Mouse (Mus musculus): ENCODE measurements around the gene Syndig1l. TPM values are rescaled to one million over a fixed set of nuclear protein-coding genes. Genes with fewer than 3 reads are reported as not detected.

The Syndig1l gene
- 1.5 TPM in 1 of 2 replicates, not detected in the other for polyA plus RNA-seq (2016; fragmentation: Nextera tagmentation; extraction: Ambion mirVana)

DNA sequence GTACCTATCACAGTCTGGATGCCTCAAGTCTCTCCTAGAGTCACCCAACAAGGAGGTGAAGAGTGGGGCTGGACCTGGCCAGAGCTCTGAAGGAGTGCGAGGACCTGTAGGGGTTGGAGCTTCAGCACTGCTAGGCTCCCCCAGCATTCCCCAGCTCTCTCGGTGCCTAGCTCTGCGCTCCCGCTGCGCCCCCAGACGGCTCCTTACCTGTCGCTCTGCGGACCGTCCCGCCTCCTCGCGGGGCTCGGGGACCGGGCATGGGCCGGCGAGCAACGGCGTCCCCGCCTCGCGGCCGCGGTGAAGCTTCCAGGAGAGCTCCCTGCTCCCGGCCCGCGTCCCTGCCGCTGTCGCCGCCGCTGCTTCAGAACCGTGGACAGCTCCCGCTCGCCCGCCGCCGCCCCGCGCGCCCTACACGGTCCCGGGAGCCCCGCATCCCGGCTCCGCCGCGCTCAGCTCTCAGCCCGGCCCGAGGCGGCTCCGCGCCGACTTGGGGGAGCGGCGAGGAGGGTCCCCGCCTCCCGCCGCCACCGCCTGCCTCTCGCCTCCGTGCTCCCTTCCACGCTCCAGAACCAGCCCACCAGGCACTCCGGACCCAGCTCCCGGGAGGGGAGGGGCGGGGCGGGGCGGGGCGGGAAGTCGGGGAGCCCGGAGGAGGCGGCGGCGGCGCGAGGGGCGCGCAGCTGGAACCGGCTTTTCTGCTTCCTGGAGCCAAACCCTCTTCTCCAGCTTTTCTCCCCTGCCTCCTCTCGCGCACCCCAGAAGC, at the start of gene Syndig1l:
Gene Syndig1l (minus strand): TSS at position 513 of the 763 bp plus-strand sequence.
- WGBS, result 1% methylated on average over 79 of the region's 79 CpGs
- Histone ChIP-seq H3K27me3 (ENCODE audit: insufficient read depth, poor library complexity, severe bottlenecking) (peaks cover 73% of the 10 kb centered on the region), H3K4me3 (peak within 1 kb of the TSS; percentile 68)

DNA sequence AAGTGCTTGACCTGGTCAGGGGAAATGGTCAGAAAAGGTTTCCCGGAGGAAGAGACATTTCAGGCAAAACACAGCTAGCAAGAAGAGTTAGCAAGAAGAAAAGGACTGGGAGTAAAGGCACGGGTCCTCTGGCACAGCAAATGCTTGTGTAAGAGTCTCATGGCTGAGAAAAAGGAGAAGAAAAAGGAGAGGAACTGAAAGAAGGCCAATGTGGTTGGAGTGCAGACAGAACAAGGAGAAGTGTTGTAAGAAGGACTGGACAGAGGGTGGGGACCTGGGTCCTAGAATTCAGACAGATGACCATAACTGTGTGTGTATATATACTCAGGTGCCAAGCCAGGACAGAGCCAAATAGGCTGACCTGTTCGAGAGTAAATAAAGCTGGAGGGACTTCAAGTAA, 49.5 kb upstream of the Syndig1l start:
- no peak for DNase-seq (ENCODE audit: low spot score)
- no peaks in the 10 kb centered on the region for H3K9me3 ChIP-seq
- no peak overlapping the region for H3K4me3 ChIP-seq
- H3K4me1 ChIP-seq (replicated peaks), result peaks cover 38% of the 10 kb centered on the region
- H3K36me3 ChIP-seq, result no peaks in the 10 kb centered on the region
- WGBS, result 75% methylated on average over 3 of the region's 3 CpGs
- no peak overlapping the region for H3K27ac ChIP-seq
- no peaks in the 10 kb centered on the region for H3K27me3 ChIP-seq (ENCODE audit: insufficient read depth, poor library complexity, severe bottlenecking)

More for the DNA sequence above, at the start of gene Syndig1l:
- Histone ChIP-seq H3K27ac (peak within 1 kb of the TSS; percentile 70), H3K36me3 (no peaks in the 10 kb centered on the region), H3K9me3 (no peaks in the 10 kb centered on the region), H3K4me1 (replicated peaks) (peaks cover 18% of the 10 kb centered on the region)
- DNase-seq (ENCODE audit: low spot score), result peak; percentile 78

DNA sequence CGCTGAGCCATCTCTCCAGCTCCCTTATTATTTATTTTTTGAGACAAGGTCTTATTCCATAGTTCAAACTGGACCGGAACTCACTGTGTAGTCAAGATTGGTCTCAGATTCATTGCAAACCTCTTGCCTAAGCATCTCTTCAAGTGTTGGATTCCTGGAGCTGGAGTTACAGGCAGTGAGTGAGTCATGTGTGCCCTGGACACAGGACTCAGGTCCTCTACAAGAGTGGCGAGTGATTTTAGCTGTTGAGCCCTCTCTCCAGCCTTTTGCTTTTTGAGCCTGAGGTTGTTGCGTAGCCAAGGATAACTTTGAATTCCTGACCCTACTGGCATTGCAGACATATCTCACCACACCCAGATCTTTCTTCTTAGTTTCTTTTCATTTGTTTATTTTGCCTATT, 47.1 kb upstream of the Syndig1l start:
- Histone ChIP-seq H3K4me1 (replicated peaks) (peaks cover 15% of the 10 kb centered on the region), H3K9me3 (no peaks in the 10 kb centered on the region), H3K27ac (no peak overlapping the region), H3K27me3 (ENCODE audit: insufficient read depth, poor library complexity, severe bottlenecking) (no peaks in the 10 kb centered on the region), H3K36me3 (no peaks in the 10 kb centered on the region), H3K4me3 (no peak overlapping the region)
- DNase-seq (ENCODE audit: low spot score), result no peak
- 64% methylated on average over 4 of the region's 4 CpGs for WGBS

DNA sequence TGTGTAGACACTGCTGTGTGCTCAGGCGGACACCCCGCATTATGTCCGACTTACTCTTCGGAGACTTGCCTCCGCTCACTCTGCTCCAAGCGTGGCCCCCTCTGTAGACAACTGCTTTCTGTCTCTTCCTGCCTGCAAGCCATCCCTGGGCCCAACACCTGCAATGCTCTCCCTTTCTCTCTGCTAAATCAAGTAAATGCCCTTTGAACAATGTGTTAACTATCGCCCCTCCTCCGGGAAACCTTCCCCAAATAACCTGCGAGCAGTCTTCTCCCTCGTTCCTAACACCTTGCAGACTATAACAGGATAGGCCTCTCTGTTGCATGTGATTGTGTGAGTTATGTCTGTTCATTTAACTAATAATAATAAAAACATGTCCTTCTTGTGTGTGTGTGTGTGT, 44.9 kb upstream of the Syndig1l start:
- DNase-seq (ENCODE audit: low spot score), result no peak
- WGBS, result 89% methylated on average over 10 of the region's 10 CpGs
- Histone ChIP-seq H3K27ac (no peak overlapping the region), H3K4me1 (replicated peaks) (peaks cover 7% of the 10 kb centered on the region; the same call in 1 of the 2 replicates), H3K9me3 (no peaks in the 10 kb centered on the region), H3K36me3 (no peaks in the 10 kb centered on the region), H3K4me3 (no peak overlapping the region), H3K27me3 (ENCODE audit: insufficient read depth, poor library complexity, severe bottlenecking) (no peaks in the 10 kb centered on the region)

DNA sequence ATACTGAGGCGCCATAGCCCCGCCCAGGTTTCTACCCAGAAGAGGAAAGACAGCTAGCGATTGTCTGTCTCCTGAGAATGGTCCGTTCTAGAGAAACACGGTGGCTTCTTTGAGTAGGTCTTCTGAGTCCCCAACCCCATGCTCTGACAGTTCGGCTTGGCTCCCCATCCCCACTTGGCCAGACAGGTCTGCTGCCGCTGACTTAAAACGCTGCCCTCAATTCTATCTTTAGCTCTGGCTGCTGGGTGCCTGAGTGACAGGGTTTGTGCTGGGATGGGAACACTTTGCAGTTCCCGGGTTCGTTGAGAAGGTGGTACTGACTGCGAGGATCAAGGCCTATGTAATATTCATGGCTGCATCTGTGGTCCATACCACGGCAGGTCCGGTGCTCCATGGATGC, 34.7 kb upstream of the Syndig1l start:
- Histone ChIP-seq H3K27me3 (ENCODE audit: insufficient read depth, poor library complexity, severe bottlenecking) (no peaks in the 10 kb centered on the region), H3K9me3 (no peaks in the 10 kb centered on the region), H3K4me1 (replicated peaks) (no peaks in the 10 kb centered on the region), H3K4me3 (no peak overlapping the region), H3K36me3 (no peaks in the 10 kb centered on the region), H3K27ac (no peak overlapping the region)
- 81% methylated on average over 13 of the region's 13 CpGs for WGBS
- no peak for DNase-seq (ENCODE audit: low spot score)

DNA sequence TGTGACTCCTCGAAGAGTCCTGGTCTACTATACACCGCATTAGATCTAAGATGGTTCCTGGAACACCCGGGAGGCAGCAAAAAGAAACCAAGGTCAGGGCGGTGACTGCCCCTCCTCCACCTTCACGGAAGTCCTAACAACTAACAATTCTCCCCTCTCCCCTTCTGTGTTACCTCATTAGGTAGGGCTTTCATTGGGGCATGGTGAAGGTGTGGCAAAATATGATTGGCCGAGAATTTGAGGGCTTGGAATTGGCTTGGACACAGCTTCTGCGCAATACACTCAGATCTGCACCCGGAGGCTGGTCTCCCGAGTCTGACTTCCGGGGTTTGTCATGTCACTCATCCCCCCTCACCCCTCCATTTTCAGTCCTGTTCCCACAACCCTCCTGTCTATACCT, 29.8 kb upstream of the Syndig1l start:
- Histone ChIP-seq H3K36me3 (no peaks in the 10 kb centered on the region), H3K4me3 (no peak overlapping the region), H3K27me3 (ENCODE audit: insufficient read depth, poor library complexity, severe bottlenecking) (no peaks in the 10 kb centered on the region), H3K27ac (no peak overlapping the region), H3K9me3 (no peaks in the 10 kb centered on the region), H3K4me1 (replicated peaks) (no peaks in the 10 kb centered on the region)
- DNase-seq (ENCODE audit: low spot score), result no peak
- 94% methylated on average over 10 of the region's 10 CpGs for WGBS

DNA sequence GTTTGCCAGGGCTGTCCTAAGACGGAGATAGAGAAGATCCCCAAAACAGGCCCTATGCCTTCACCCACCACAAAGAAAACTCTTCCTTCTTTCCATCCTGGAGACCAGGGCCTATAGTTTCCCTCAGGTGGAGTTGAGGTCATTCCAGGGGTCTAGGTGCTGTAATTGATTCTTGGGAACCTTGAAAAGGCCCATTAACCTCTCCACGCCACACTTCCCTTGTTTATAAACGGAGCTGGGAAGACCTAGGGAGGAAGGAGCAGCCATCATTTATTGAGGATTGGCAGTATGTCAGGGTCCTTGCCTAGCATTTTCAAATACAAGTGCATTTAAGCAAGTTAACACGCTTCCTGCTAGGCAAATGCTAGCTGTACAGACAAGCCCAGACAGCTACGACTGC, 28.8 kb upstream of the Syndig1l start:
- WGBS, result 72% methylated on average over 5 of the region's 5 CpGs
- H3K27ac ChIP-seq, result no peak overlapping the region
- no peaks in the 10 kb centered on the region for H3K36me3 ChIP-seq
- no peaks in the 10 kb centered on the region for H3K9me3 ChIP-seq
- DNase-seq (ENCODE audit: low spot score), result no peak
- no peaks in the 10 kb centered on the region for H3K27me3 ChIP-seq (ENCODE audit: insufficient read depth, poor library complexity, severe bottlenecking)
- H3K4me3 ChIP-seq, result no peak overlapping the region
- no peaks in the 10 kb centered on the region for H3K4me1 ChIP-seq (replicated peaks)

DNA sequence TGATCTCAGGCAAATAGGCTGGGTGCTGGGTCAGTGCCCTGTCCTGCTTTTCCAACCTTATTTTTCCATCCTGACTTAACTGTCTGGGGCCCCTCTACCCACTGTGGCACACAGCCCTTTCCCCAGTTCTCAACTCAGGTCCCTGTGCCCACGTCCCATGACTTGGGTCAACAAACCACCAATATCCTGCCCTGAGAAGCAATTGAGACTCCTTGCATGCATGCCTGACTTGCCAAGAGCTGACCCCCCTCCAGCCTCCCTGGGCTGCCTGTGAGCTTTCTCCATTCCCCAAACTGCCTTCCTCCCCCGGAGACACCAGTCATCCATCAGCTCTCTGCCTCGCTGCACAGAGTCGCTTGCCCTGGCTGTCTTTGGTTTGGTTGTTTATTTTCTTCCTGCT, 28.4 kb upstream of the Syndig1l start:
- 46% methylated on average over 4 of the region's 4 CpGs for WGBS
- Histone ChIP-seq H3K4me1 (replicated peaks) (no peaks in the 10 kb centered on the region), H3K4me3 (no peak overlapping the region), H3K36me3 (no peaks in the 10 kb centered on the region), H3K27me3 (ENCODE audit: insufficient read depth, poor library complexity, severe bottlenecking) (no peaks in the 10 kb centered on the region), H3K27ac (no peak overlapping the region), H3K9me3 (no peaks in the 10 kb centered on the region)
- DNase-seq (ENCODE audit: low spot score), result no peak

DNA sequence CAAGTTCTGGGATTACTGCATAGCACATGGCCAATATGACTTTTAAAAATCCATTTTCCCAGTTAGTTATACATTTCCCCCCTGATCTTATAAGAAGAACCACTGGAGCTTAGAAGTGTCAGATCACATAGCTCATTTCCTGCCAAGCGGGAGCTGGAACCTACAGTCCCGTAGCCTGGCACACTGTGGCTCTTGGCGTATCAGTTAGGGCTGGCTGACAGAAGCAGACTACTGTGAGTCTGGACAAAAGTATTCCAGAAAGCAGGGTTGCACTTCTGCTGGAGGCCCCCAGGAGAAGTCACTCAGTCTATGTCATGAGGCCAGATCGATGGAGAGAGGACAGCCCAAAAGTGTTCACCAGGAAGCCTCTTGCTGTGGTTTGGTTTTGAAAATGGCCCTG, 27.8 kb upstream of the Syndig1l start:
- no peaks in the 10 kb centered on the region for H3K9me3 ChIP-seq
- H3K27me3 ChIP-seq (ENCODE audit: insufficient read depth, poor library complexity, severe bottlenecking), result no peaks in the 10 kb centered on the region
- H3K4me3 ChIP-seq, result no peak overlapping the region
- no peak overlapping the region for H3K27ac ChIP-seq
- no peak for DNase-seq (ENCODE audit: low spot score)
- WGBS, result 91% methylated on average over 4 of the region's 4 CpGs
- H3K36me3 ChIP-seq, result no peaks in the 10 kb centered on the region
- H3K4me1 ChIP-seq (replicated peaks), result no peaks in the 10 kb centered on the region

DNA sequence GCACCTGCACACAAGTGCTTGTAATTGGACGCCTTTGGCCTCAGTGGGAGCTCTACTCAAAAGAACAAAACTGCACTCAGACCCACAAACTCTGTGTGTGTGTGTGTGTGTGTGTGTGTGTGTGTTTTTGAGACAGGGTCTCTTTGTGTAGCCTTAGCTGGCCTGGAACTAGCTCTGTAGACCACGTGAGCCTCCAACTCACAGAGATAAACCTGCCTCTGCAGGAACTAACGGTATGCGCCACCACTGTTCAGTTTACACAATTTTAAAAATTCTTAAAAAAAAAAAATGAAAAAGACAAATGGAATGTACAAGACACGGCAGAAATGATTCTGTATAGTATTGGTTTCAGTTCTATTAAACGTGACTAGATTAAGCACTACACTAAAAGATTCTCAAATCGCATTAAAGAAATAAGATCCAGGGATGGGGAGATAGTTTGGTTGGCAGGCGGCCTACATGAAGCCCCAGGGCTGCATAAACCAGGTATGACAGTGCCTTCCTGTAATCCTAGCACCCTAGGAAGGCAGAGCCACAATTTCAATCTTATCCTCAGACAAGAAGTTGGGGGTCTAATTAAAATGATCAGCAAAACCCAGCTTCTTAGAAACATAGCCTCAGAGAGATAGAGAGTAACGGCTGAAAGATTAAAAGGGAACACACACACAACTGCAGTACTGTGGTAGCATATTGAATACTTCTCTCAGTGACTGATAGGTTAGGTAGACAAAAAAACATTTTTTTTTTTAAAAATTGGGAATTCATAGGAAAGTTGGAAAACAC, 20.0 kb upstream of the Syndig1l start:
- Histone ChIP-seq H3K36me3 (no peaks in the 10 kb centered on the region), H3K27me3 (ENCODE audit: insufficient read depth, poor library complexity, severe bottlenecking) (no peaks in the 10 kb centered on the region), H3K9me3 (no peaks in the 10 kb centered on the region), H3K27ac (no peak overlapping the region), H3K4me3 (no peak overlapping the region), H3K4me1 (replicated peaks) (no peaks in the 10 kb centered on the region)
- no peak for DNase-seq (ENCODE audit: low spot score)
- WGBS, result 87% methylated on average over 9 of the region's 9 CpGs

DNA sequence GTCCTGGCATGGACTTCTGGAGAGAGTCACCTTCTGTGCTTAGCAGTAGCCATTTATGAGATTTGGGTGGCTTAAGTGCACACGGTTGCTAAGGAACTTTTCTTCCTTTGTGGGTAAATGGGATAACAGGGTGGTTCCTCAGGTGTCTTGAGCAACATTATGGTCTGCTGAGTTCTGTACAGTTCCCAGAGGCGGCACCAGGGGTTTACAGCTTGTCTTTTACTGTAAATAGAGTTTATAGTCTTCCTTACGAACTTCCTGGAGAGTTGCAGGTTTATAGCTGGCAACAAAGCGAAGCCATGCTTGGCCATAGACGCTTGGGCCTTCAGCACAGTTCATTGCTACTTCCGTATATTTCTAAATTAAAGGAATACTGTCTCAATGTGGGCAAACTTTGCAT, 15.9 kb upstream of the Syndig1l start:
- 87% methylated on average over 6 of the region's 6 CpGs for WGBS
- Histone ChIP-seq H3K9me3 (no peaks in the 10 kb centered on the region), H3K27ac (no peak overlapping the region), H3K4me3 (no peak overlapping the region), H3K36me3 (no peaks in the 10 kb centered on the region), H3K27me3 (ENCODE audit: insufficient read depth, poor library complexity, severe bottlenecking) (no peaks in the 10 kb centered on the region), H3K4me1 (replicated peaks) (no peaks in the 10 kb centered on the region)
- DNase-seq (ENCODE audit: low spot score), result no peak

DNA sequence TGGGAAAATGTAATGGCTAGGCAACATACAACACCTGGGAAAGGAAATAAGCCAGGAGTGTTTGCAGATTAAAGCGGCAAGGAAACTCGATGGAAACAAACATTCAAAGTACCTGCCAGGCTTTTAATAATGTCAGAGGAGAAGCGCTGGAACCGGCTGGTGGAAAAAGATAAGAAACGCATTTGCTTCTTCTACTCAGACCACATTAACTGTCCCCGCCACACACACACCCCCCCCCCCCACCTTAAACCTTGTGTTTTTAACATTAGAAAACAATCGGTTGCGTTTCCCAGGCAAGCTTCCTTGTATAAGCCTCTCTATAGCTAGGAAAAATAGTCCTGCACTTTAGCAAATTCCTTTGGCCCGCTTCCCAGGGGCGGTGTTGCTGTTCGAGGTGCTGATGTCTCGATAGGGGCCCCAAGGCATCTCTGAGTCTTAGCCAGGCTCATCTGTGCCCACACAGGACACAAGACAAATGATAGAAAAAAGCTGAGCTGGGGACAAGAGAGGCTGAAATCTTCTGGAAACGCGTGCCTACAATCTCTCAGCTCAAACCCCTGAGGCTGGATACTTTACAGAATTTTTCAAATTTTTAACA, 11.3 kb upstream of the Syndig1l start:
- no peak for DNase-seq (ENCODE audit: low spot score)
- no peaks in the 10 kb centered on the region for H3K36me3 ChIP-seq
- 35% methylated on average over 14 of the region's 14 CpGs for WGBS
- no peak overlapping the region for H3K4me3 ChIP-seq
- H3K4me1 ChIP-seq (replicated peaks), result peaks cover 11% of the 10 kb centered on the region
- H3K9me3 ChIP-seq, result no peaks in the 10 kb centered on the region
- no peak overlapping the region for H3K27ac ChIP-seq
- no peaks in the 10 kb centered on the region for H3K27me3 ChIP-seq (ENCODE audit: insufficient read depth, poor library complexity, severe bottlenecking)

DNA sequence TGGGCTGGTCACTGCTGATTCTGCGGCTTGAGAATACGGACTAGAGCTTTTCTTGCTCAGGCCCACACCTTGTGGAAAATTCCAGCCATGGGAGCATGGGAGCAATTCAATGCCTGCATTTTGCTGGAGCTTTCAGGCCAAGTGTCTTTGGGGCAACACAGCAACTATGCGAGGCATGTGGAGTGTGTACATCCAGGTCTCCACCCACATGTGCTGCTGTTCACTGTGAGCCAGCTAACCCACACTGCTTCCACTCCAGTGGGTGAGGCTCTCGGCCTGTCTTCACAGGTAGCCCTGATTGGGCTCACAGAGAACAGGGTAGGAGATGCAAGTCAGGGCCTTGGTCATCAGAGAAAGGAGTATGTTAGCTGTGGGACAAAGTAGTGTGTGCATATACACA, 9.2 kb upstream of the Syndig1l start:
- no peak overlapping the region for H3K27ac ChIP-seq
- H3K27me3 ChIP-seq (ENCODE audit: insufficient read depth, poor library complexity, severe bottlenecking), result peaks cover 6% of the 10 kb centered on the region; the same call in 1 of the 2 replicates
- no peaks in the 10 kb centered on the region for H3K9me3 ChIP-seq
- H3K36me3 ChIP-seq, result no peaks in the 10 kb centered on the region
- 87% methylated on average over 4 of the region's 4 CpGs for WGBS
- no peak overlapping the region for H3K4me3 ChIP-seq
- peaks cover 14% of the 10 kb centered on the region for H3K4me1 ChIP-seq (replicated peaks)
- DNase-seq (ENCODE audit: low spot score), result no peak

Data from hindbrain, embryonic 10.5 days (tissue).